Mouse (Mus musculus) spleen, postnatal 36 days (tissue): ENCODE results near the gene Fam45a.
"Not testable (repeated sequence)": the region's sequence is repeated elsewhere in the genome, so short reads cannot be mapped to it uniquely, and the experiment has no call there.

Experiments
- DNase-seq, 2 experiments: peaks; one replicate each; pipeline ENCODE4 v3.0.0; 2022; ENCODE audit warnings: low spot score in 2 of 2, mixed read lengths in 1 of 2

Gene Fam45a

GRCm38 (mm10) chr19:60843324-60843723, 31.9 kb downstream of the Fam45a start:
- DNase-seq = peak; percentile 2 to 11

GRCm38 (mm10) chr19:60845731-60846130, 34.3 kb downstream of the Fam45a start:
- DNase-seq = no peak

- DNase-seq = peak; percentile 93
Observed at GRCm38 (mm10) chr19:60860868-60861700, 49.7 kb downstream of the Fam45a start, which contains the start of gene Sfxn4. Gene Sfxn4 (minus strand): TSS chr19:60861479.

GRCm38 (mm10) chr19:60866169-60866568, 54.8 kb downstream of the Fam45a start:
- not testable (repeated sequence) for DNase-seq

GRCm38 (mm10) chr19:60870489-60870888, 59.1 kb downstream of the Fam45a start:
- no peak for DNase-seq

- no peak for DNase-seq
Observed at GRCm38 (mm10) chr19:60871366-60871765, 60.0 kb downstream of the Fam45a start.

GRCm38 (mm10) chr19:60872272-60872671, 60.9 kb downstream of the Fam45a start:
- DNase-seq = peak in 1 of 2 experiments; percentile 24

- DNase-seq = no peak
Observed at GRCm38 (mm10) chr19:60873501-60873900, 62.1 kb downstream of the Fam45a start.

- peak; percentile 98 to 99 for DNase-seq
Observed at GRCm38 (mm10) chr19:60874064-60874694, 62.8 kb downstream of the Fam45a start, which contains the start of gene Prdx3. Gene Prdx3 (minus strand): TSS chr19:60874556.

- DNase-seq = no peak
Observed at GRCm38 (mm10) chr19:60883129-60883528, 71.7 kb downstream of the Fam45a start.
